Mouse (Mus musculus) spleen, adult 2 months (tissue): ENCODE measurements around the gene Fam169b. TPM values are rescaled to one million over a fixed set of nuclear protein-coding genes. Genes with fewer than 3 reads are reported as not detected.
A peak's percentile ranks its signal among the peaks of the same experiment; 100 is the strongest.

ENCODE experiments used
- DNase-seq, 2 experiments: peaks; one replicate each; pipeline versions ENCODE4 v3.0.0 to v3.0.0-alpha.2; 2012 to 2021; ENCODE audit warnings: low spot score in 2 of 2, low read depth in 1 of 2
- H3K27ac ChIP-seq: fragments of 200-500 bp; 2 replicates; pipeline ENCODE4 v1.5.1; 2012; ENCODE audit warnings: low read length, inconsistent platforms; ENCODE audit not compliant: insufficient read depth
- H3K27me3 ChIP-seq: fragments of 200-500 bp; 2 replicates; pipeline ENCODE4 v1.6.1; 2012; ENCODE audit warnings: mild to moderate bottlenecking, moderate library complexity, low read length, inconsistent platforms; ENCODE audit not compliant: control insufficient read depth, insufficient read depth
- H3K36me3 ChIP-seq: fragments of 200-500 bp; 2 replicates; pipeline ENCODE4 v1.6.1; 2012; ENCODE audit warnings: mild to moderate bottlenecking, low read length, inconsistent platforms; ENCODE audit not compliant: control insufficient read depth, insufficient read depth
- H3K4me1 ChIP-seq: fragments of 200-500 bp; 2 replicates; pipeline ENCODE4 v1.6.1; 2011; ENCODE audit warnings: inconsistent platforms; ENCODE audit not compliant: control insufficient read depth, insufficient read depth, insufficient read length
- H3K4me3 ChIP-seq: fragments of 200-500 bp; 2 replicates; pipeline ENCODE4 v1.5.1; 2011; ENCODE audit warnings: mild to moderate bottlenecking, inconsistent platforms; ENCODE audit not compliant: insufficient read depth, insufficient read length; ENCODE audit errors: extremely low read depth
- CTCF ChIP-seq: fragments of 200-500 bp; IDR thresholded peaks from 2 replicates; pipeline ENCODE4 v1.5.1; 2011; ENCODE audit warnings: mild to moderate bottlenecking, inconsistent platforms; ENCODE audit not compliant: insufficient read depth, insufficient read length, insufficient replicate concordance; ENCODE audit errors: extremely low read depth
- POLR2A ChIP-seq: fragments of 200-500 bp; IDR thresholded peaks from 2 replicates; pipeline ENCODE4 v1.6.1; 2011; ENCODE audit warnings: low read depth, low read length, inconsistent platforms
- WGBS: fragments of 180-500 bp; shearing (Covaris S2); methylation state at CpG from one replicate; pipeline ENCODE4 v1.1.7; 2018; 5-methylcytosine and 5-hydroxymethylcytosine counted together
- polyA plus RNA-seq: library from polyadenylated mRNA; depleted of rRNA; stranded (reverse); fragments of >200 nt; gene quantifications from 2 replicates; pipeline ENCODE4 v1.2.3, GENCODE M21; 2012

The Fam169b gene
- polyA plus RNA-seq, 1 experiment, result 27.9 TPM

- no peaks in the 10 kb centered on the region for H3K27me3 ChIP-seq
- H3K4me1 ChIP-seq, result no peaks in the 10 kb centered on the region
- TF ChIP-seq CTCF (peak; percentile 50; the same call in 1 of the 2 replicates), POLR2A (no peak)
- peak; percentile 22 to 38 for DNase-seq
- 32% methylated on average over 7 of the region's 7 CpGs for WGBS
- H3K36me3 ChIP-seq, result peaks cover 35% of the 10 kb centered on the region
- no peak overlapping the region for H3K4me3 ChIP-seq
- H3K27ac ChIP-seq, result no peak overlapping the region
Measured at GRCm38 (mm10) chr7:68357407-68357806, 83.8 kb downstream of the Fam169b start.

DNA sequence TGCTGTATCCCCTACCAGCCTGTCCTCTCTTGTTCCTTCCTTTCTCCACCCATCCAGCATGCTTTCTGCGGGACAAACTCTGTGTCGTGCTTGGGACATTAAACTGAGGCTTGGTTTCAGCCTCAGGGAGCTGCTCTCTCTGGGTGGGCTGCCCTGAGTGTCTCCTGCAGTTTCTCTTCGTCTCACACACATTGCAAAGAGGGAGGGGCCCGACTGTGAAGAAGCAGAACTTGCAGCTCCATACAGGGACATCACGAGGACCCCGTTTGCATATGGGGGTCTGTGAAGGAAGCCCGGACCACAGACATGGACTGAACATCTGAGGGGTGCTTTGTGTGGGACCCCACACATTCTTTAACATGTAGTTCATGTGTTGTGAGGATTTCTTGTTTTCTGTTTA, 89.0 kb downstream of the Fam169b start:
- DNase-seq, result no peak
- Histone ChIP-seq H3K27me3 (no peaks in the 10 kb centered on the region), H3K4me3 (no peak overlapping the region), H3K27ac (no peak overlapping the region), H3K36me3 (peaks cover 43% of the 10 kb centered on the region), H3K4me1 (no peaks in the 10 kb centered on the region)
- 82% methylated on average over 7 of the region's 7 CpGs for WGBS
- no peak for TF ChIP-seq POLR2A
- no peak for TF ChIP-seq CTCF

- H3K36me3 ChIP-seq, result peaks cover 30% of the 10 kb centered on the region
- no peaks in the 10 kb centered on the region for H3K27me3 ChIP-seq
- no peaks in the 10 kb centered on the region for H3K4me1 ChIP-seq
- 90% methylated on average over 9 of the region's 9 CpGs for WGBS
- no peak overlapping the region for H3K4me3 ChIP-seq
- no peak overlapping the region for H3K27ac ChIP-seq
- TF ChIP-seq POLR2A, result no peak
- no peak for TF ChIP-seq CTCF
- DNase-seq, result no peak
Measured at GRCm38 (mm10) chr7:68365711-68366110, 92.1 kb downstream of the Fam169b start.

- Histone ChIP-seq H3K4me3 (no peak overlapping the region), H3K36me3 (peaks cover 10% of the 10 kb centered on the region), H3K4me1 (no peaks in the 10 kb centered on the region), H3K27me3 (no peaks in the 10 kb centered on the region), H3K27ac (no peak overlapping the region)
- no peak for TF ChIP-seq POLR2A
- no peak for TF ChIP-seq CTCF
- DNase-seq, result no peak
- WGBS, result 33% methylated on average over 12 of the region's 12 CpGs
Measured at GRCm38 (mm10) chr7:68368948-68369347, 95.3 kb downstream of the Fam169b start.

GRCm38 (mm10) chr7:68369694-68370093, 96.1 kb downstream of the Fam169b start:
- Histone ChIP-seq H3K4me3 (no peak overlapping the region), H3K36me3 (peaks cover 7% of the 10 kb centered on the region), H3K27me3 (no peaks in the 10 kb centered on the region), H3K4me1 (no peaks in the 10 kb centered on the region), H3K27ac (no peak overlapping the region)
- TF ChIP-seq POLR2A (no peak), CTCF (peak; percentile 88)
- DNase-seq, result peak; percentile 35 to 61
- WGBS, result 7% methylated on average over 13 of the region's 13 CpGs

- TF ChIP-seq CTCF (peak; percentile 71; the same call in 1 of the 2 replicates), POLR2A (no peak)
- Histone ChIP-seq H3K4me3 (no peak overlapping the region), H3K27ac (no peak overlapping the region), H3K4me1 (no peaks in the 10 kb centered on the region), H3K36me3 (no peaks in the 10 kb centered on the region), H3K27me3 (no peaks in the 10 kb centered on the region)
- WGBS, result 18% methylated on average over 16 of the region's 16 CpGs
- DNase-seq, result peak; percentile 23 to 24
Measured at GRCm38 (mm10) chr7:68374109-68374857, 100.6 kb downstream of the Fam169b start.

- no peaks in the 10 kb centered on the region for H3K4me1 ChIP-seq
- TF ChIP-seq CTCF (no peak), POLR2A (no peak)
- 69% methylated on average over 9 of the region's 9 CpGs for WGBS
- no peak for DNase-seq
- H3K4me3 ChIP-seq, result no peak overlapping the region
- no peaks in the 10 kb centered on the region for H3K27me3 ChIP-seq
- no peak overlapping the region for H3K27ac ChIP-seq
- H3K36me3 ChIP-seq, result no peaks in the 10 kb centered on the region
Measured at GRCm38 (mm10) chr7:68382187-68382586, 108.5 kb downstream of the Fam169b start.
